Mouse (Mus musculus): ENCODE measurements at regions not wholly inside any gene's neighbourhood (a gene's known extent, or its start where the extent isn't known, plus 50 kb on each side); places are given as distances from the start of the nearest gene placed in this dataset.

DNA sequence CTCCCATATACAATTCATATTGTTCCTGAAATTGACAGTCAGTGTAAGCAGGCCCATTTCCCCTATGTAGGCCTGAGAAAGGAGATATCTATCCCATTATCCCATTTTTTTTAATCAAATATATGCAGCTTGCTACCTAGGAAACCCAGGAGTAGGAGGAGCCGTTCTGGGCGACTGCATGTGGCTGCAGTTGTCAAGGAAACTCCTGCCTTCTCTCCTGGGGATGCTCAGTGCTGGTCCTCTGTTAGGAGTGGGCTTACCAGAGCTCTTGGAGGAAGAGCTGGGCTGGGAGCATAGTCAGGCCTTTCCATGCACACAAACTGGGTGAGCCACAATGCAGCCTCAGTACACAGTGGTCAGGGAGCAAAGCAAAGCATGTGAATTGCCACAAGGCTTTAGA, 106.5 kb upstream of the Trpc4 start:
- no peak overlapping the region for H3K27ac ChIP-seq (ENCODE audit: insufficient read depth, low read depth)
- TF ChIP-seq USF2 (conservative IDR thresholded peaks at IDR 0.05; ENCODE audit: low read depth, low read length): no peak
- TF ChIP-seq GABPA (IDR thresholded peaks at IDR 0.05; ENCODE audit: insufficient replicate concordance, low read depth, low read length): no peak
- no peak for TF ChIP-seq TBP (conservative IDR thresholded peaks at IDR 0.05; ENCODE audit: low read depth, low read length)
- no peak for TF ChIP-seq ZNF384 (IDR thresholded peaks at IDR 0.05; ENCODE audit: low read depth, low read length)
- TF ChIP-seq ZC3H11A (IDR thresholded peaks at IDR 0.05; ENCODE audit: low read depth, low read length): no peak
- no peak for TF ChIP-seq MAFK (IDR thresholded peaks at IDR 0.05; ENCODE audit: insufficient replicate concordance, low read length)
- TF ChIP-seq USF1 (IDR thresholded peaks at IDR 0.05; ENCODE audit: low read depth, low read length): no peak
- no peak for TF ChIP-seq JUND (conservative IDR thresholded peaks at IDR 0.05; ENCODE audit: low read depth, low read length)
- no peak for TF ChIP-seq NRF1 (IDR thresholded peaks at IDR 0.05; ENCODE audit: low read depth, low read length)
- no peak for TF ChIP-seq E2F4 (IDR thresholded peaks at IDR 0.05; ENCODE audit: insufficient replicate concordance, low read depth, low read length)
- no peak for TF ChIP-seq IRF4 (IDR thresholded peaks at IDR 0.05; ENCODE audit: low read depth, low read length)
- TF ChIP-seq JUN (IDR thresholded peaks at IDR 0.05; ENCODE audit: insufficient read depth, low read depth, low read length): no peak
- no peak for TF ChIP-seq CHD2 (IDR thresholded peaks at IDR 0.05; ENCODE audit: low read length)
- no peak for TF ChIP-seq SIN3A (IDR thresholded peaks at IDR 0.05; ENCODE audit: low read length)
- TF ChIP-seq ELF1 (IDR thresholded peaks at IDR 0.05; ENCODE audit: low read depth, low read length): no peak
- H3K79me2 ChIP-seq (replicated peaks; ENCODE audit: control insufficient read depth, extremely low read depth, insufficient read depth, poor library complexity, severe bottlenecking): no peaks in the 10 kb centered on the region
- no peak for DNase-seq (ENCODE audit: extremely low read depth)
- no peaks in the 10 kb centered on the region for H3K36me3 ChIP-seq (replicated peaks in 1 of 2; ENCODE audit: control insufficient read depth in 1 of 2, insufficient read depth in 1 of 2, low read length in 1 of 2)
- H3K9ac ChIP-seq (ENCODE audit: insufficient read depth, low read depth): no peak overlapping the region
- H3K4me2 ChIP-seq (ENCODE audit: insufficient read depth, low read depth, poor library complexity, severe bottlenecking): no peak overlapping the region
- H3K4me3 ChIP-seq (replicated peaks in 1 of 3; ENCODE audit: low read depth in 2 of 3, low read length in 2 of 3, poor library complexity in 1 of 3): no peak overlapping the region
- no peaks in the 10 kb centered on the region for H3K27me3 ChIP-seq (replicated peaks)
- in situ Hi-C loops (cut with MboI; ENCODE audit: low pct_ligation_motif_present, low pct_unique_long_range_greater_than_20kb, low sequenced_read_pairs): no loop called here
- H3K4me1 ChIP-seq (ENCODE audit: control insufficient read depth in 1 of 2, insufficient read depth in 2 of 2): no peaks in the 10 kb centered on the region
- no peaks in the 10 kb centered on the region for H3K9me3 ChIP-seq (replicated peaks; ENCODE audit: low read length)
- dilution Hi-C loops (cut with MboI; ENCODE audit: extremely low pct_ligation_motif_present, extremely low pct_unique_long_range_greater_than_20kb, low sequenced_read_pairs): no loop called here

DNA sequence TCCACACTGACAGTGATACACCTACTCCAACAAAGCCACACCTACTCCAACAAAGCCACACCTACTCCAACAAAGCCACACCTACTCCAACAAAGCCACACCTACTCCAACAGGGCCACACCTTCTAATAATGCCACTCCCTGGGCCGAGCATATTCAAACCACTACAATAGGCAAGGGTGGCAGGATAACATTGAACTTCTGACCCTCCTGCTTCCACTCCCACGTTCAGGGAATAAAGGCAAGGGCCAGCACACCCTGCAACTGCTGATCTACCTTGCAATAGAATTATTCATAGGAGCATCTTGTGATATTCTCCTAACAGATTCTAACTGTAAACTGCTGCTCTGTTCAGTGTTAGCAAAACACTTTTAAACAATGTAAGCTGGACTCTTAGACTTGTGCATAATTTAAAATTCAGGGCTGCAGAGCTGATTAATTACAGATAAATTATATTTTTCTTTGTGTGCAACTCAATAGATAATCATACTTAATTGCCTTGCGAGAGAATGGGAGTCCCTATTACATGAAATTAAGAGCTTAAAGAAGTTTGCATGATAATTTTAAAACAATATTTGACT, 107.7 kb upstream of the Trpc4 start:
- Histone ChIP-seq H3K27me3 (replicated peaks) (no peaks in the 10 kb centered on the region), H3K27ac (ENCODE audit: insufficient read depth, low read depth) (no peak overlapping the region), H3K4me2 (ENCODE audit: insufficient read depth, low read depth, poor library complexity, severe bottlenecking) (no peak overlapping the region), H3K4me3 (replicated peaks in 1 of 3; ENCODE audit: low read depth in 2 of 3, low read length in 2 of 3, poor library complexity in 1 of 3) (no peak overlapping the region), H3K4me1 (ENCODE audit: control insufficient read depth in 1 of 2, insufficient read depth in 2 of 2) (no peaks in the 10 kb centered on the region), H3K9me3 (replicated peaks; ENCODE audit: low read length) (no peaks in the 10 kb centered on the region), H3K36me3 (replicated peaks in 1 of 2; ENCODE audit: control insufficient read depth in 1 of 2, insufficient read depth in 1 of 2, low read length in 1 of 2) (no peaks in the 10 kb centered on the region), H3K79me2 (replicated peaks; ENCODE audit: control insufficient read depth, extremely low read depth, insufficient read depth, poor library complexity, severe bottlenecking) (no peaks in the 10 kb centered on the region), H3K9ac (ENCODE audit: insufficient read depth, low read depth) (no peak overlapping the region)
- dilution Hi-C loops (cut with MboI; ENCODE audit: extremely low pct_ligation_motif_present, extremely low pct_unique_long_range_greater_than_20kb, low sequenced_read_pairs): no loop called here
- no peak for DNase-seq (ENCODE audit: extremely low read depth)
- TF ChIP-seq POLR2AphosphoS2 (IDR thresholded peaks at IDR 0.05; ENCODE audit: low read depth, low read length) (no peak), MXI1 (IDR thresholded peaks at IDR 0.05; ENCODE audit: low read depth, low read length) (no peak), ETS1 (conservative IDR thresholded peaks at IDR 0.05; ENCODE audit: low read depth, low read length) (no peak), USF1 (IDR thresholded peaks at IDR 0.05; ENCODE audit: low read depth, low read length) (no peak), JUN (IDR thresholded peaks at IDR 0.05; ENCODE audit: insufficient read depth, low read depth, low read length) (no peak), IRF4 (IDR thresholded peaks at IDR 0.05; ENCODE audit: low read depth, low read length) (no peak)
- in situ Hi-C loops (cut with MboI; ENCODE audit: low pct_ligation_motif_present, low pct_unique_long_range_greater_than_20kb, low sequenced_read_pairs): no loop called here
